Mouse (Mus musculus): ENCODE measurements around the gene Bcl11a. TPM values are rescaled to one million over a fixed set of nuclear protein-coding genes. Genes with fewer than 3 reads are reported as not detected.

Gene Bcl11a
- total and polyA plus RNA-seq, 2 experiments from 2014 or later, result 70.8 to 173 TPM

DNA sequence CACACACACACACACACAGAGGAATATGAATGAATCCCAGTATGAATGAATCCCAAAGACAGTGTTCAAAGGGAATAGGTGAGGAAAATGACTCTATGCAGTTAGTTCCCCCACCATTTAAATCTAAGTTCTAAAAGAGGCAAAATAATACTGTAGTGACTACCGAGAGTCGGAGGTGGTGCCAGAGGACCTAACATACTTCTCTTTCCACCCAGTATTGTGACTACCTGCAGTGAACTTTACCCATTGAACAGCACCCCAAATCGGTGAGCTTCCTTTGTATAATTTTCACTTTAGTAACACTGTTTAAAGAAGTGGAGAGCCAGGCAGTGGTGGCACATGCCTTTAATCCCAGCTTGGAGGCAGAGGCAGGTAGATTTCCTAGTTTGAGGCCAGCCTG, 121.7 kb downstream of the Bcl11a start:
- H3K4me2 ChIP-seq (ENCODE audit: low read depth), result no peak overlapping the region
- H3K36me3 ChIP-seq (ENCODE audit: insufficient read depth), result no peaks in the 10 kb centered on the region
- ATAC-seq (no peak), DNase-seq (no peak)
- H3K9ac ChIP-seq, result no peak overlapping the region
- H3K27ac ChIP-seq (ENCODE audit: low read depth, low read length), result no peak overlapping the region
- 97% methylated on average over 3 of the region's 3 CpGs for WGBS
- no peaks in the 10 kb centered on the region for H3K4me1 ChIP-seq (ENCODE audit: insufficient read depth)
- H3K27me3 ChIP-seq (ENCODE audit: insufficient read depth, low read length), result no peaks in the 10 kb centered on the region
- no peak overlapping the region for H3K4me3 ChIP-seq (ENCODE audit: low read depth, low read length)
- H3K9me3 ChIP-seq (ENCODE audit: low read length), result no peaks in the 10 kb centered on the region
- TF ChIP-seq CTCF (IDR thresholded peaks at IDR 0.05; ENCODE audit: low read depth), result no peak

DNA sequence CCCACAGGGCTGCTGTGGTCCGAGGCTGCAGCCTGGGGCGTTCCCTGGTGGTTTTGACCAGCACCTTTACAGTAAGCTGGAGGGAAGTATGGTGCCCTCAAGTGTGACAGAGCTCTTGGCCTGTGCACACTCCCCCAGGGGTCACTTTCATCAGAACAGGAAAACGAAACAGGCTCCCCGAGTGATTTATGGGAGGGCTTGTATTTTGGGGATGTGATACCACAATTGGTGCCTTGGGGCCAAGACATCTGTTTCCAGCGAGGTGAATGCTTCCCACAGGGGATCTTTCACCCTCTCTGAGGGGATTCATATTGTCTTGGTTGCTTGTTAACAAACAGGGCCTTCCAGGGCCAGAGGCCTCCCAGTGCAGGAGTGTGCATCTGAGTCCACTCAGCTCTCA, 122.5 kb downstream of the Bcl11a start:
- Histone ChIP-seq H3K27me3 (ENCODE audit: insufficient read depth, low read length) (no peaks in the 10 kb centered on the region), H3K9ac (no peak overlapping the region), H3K4me1 (ENCODE audit: insufficient read depth) (no peaks in the 10 kb centered on the region), H3K36me3 (ENCODE audit: insufficient read depth) (no peaks in the 10 kb centered on the region), H3K4me2 (ENCODE audit: low read depth) (no peak overlapping the region), H3K4me3 (ENCODE audit: low read depth, low read length) (no peak overlapping the region), H3K9me3 (ENCODE audit: low read length) (no peaks in the 10 kb centered on the region), H3K27ac (ENCODE audit: low read depth, low read length) (no peak overlapping the region)
- WGBS, result 79% methylated on average over 5 of the region's 5 CpGs
- TF ChIP-seq CTCF (IDR thresholded peaks at IDR 0.05; ENCODE audit: low read depth), result no peak
- DNase-seq, result no peak
- no peak for ATAC-seq

DNA sequence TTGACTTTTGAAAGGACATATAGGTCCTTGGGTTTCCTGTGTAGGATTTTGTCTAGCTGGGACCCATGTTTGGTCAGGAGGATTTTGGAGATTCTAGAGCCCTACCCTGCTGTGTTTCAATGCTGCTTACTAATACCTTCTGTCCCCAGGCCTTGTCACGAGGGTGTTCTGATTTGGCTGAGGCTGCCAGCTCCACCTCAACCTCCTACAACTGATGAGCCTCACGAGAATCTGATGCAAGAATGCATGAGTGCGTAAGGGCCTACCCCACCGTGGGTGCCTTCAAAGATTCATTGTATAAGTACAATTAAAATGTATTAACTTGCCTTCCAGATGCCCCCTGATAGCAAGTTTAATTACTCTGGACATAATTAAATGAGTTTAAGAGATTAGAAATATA, 123.4 kb downstream of the Bcl11a start:
- Histone ChIP-seq H3K36me3 (ENCODE audit: insufficient read depth) (no peaks in the 10 kb centered on the region), H3K9ac (no peak overlapping the region), H3K4me2 (ENCODE audit: low read depth) (no peak overlapping the region), H3K4me1 (ENCODE audit: insufficient read depth) (no peaks in the 10 kb centered on the region), H3K4me3 (ENCODE audit: low read depth, low read length) (no peak overlapping the region), H3K9me3 (ENCODE audit: low read length) (no peaks in the 10 kb centered on the region), H3K27ac (ENCODE audit: low read depth, low read length) (no peak overlapping the region), H3K27me3 (ENCODE audit: insufficient read depth, low read length) (no peaks in the 10 kb centered on the region)
- TF ChIP-seq CTCF (IDR thresholded peaks at IDR 0.05; ENCODE audit: low read depth), result no peak
- no peak for DNase-seq
- no peak for ATAC-seq
- WGBS, result 69% methylated on average over 4 of the region's 4 CpGs

DNA sequence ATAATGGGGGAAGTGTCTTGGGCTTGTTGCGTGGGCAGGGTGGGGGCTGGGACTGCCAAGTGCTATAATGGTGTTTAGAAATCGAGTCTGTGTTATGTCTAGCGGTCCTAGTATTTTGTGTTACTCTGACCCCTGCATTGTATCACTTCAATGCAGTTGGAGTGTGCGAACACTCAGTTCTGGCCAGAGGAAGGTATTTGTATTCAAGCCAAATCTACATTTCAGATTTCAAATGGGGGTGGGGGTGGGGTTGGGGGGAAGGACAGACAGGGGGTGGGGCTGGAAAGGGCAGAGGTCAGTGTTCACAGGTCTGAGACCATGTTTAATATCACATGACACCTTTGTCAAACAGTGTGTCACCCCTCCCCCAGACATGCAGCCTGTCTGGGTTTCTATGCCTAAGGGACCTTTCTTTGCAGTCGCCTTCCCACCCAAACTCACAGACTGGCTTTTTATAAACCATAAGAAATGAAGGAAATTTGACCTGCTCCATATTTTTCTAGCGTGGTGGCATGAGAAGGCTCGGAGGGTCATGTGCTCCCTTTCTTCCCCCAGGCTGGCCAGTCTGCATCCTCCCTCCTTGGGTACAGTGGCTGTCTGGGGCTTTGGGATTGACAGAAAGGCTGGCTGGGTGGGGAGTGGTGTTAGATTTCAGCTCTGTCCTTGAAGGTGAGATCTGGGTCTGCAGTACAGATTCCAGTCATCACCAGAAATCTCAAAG, 124.9 kb downstream of the Bcl11a start:
- H3K4me3 ChIP-seq (ENCODE audit: low read depth, low read length), result no peak overlapping the region
- DNase-seq, result no peak
- ATAC-seq, result no peak
- H3K9me3 ChIP-seq (ENCODE audit: low read length), result no peaks in the 10 kb centered on the region
- no peaks in the 10 kb centered on the region for H3K4me1 ChIP-seq (ENCODE audit: insufficient read depth)
- no peak for TF ChIP-seq CTCF (IDR thresholded peaks at IDR 0.05; ENCODE audit: low read depth)
- no peak overlapping the region for H3K4me2 ChIP-seq (ENCODE audit: low read depth)
- no peak overlapping the region for H3K9ac ChIP-seq
- H3K36me3 ChIP-seq (ENCODE audit: insufficient read depth), result no peaks in the 10 kb centered on the region
- no peaks in the 10 kb centered on the region for H3K27me3 ChIP-seq (ENCODE audit: insufficient read depth, low read length)
- H3K27ac ChIP-seq (ENCODE audit: low read depth, low read length), result no peak overlapping the region
- 26% methylated on average over 7 of the region's 7 CpGs for WGBS

DNA sequence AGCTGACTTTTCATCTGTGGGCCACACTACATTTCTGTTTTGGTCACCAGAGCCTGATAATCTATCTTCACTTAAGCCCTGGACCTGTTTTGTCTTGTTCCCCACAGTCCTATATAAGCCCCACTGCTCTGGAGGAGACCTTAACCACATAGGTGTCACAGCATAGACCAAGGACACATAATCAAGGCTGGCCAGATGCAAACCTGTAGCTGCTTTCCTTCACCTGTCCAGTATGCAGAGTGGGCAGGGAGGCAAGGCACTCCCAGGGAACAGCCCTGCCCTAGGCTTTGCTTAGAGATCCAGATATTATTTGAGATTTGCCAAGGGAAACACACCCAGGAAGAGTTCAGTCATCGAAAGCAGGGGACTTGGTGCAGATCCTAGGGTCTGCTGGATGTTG, 125.6 kb downstream of the Bcl11a start:
- ATAC-seq (no peak), DNase-seq (no peak)
- no peaks in the 10 kb centered on the region for H3K36me3 ChIP-seq (ENCODE audit: insufficient read depth)
- H3K4me2 ChIP-seq (ENCODE audit: low read depth), result no peak overlapping the region
- H3K4me3 ChIP-seq (ENCODE audit: low read depth, low read length), result no peak overlapping the region
- H3K4me1 ChIP-seq (ENCODE audit: insufficient read depth), result no peaks in the 10 kb centered on the region
- no peak for TF ChIP-seq CTCF (IDR thresholded peaks at IDR 0.05; ENCODE audit: low read depth)
- 100% methylated on average over 1 of the region's 1 CpGs for WGBS
- H3K27ac ChIP-seq (ENCODE audit: low read depth, low read length), result no peak overlapping the region
- no peaks in the 10 kb centered on the region for H3K27me3 ChIP-seq (ENCODE audit: insufficient read depth, low read length)
- H3K9me3 ChIP-seq (ENCODE audit: low read length), result no peaks in the 10 kb centered on the region
- H3K9ac ChIP-seq, result no peak overlapping the region

DNA sequence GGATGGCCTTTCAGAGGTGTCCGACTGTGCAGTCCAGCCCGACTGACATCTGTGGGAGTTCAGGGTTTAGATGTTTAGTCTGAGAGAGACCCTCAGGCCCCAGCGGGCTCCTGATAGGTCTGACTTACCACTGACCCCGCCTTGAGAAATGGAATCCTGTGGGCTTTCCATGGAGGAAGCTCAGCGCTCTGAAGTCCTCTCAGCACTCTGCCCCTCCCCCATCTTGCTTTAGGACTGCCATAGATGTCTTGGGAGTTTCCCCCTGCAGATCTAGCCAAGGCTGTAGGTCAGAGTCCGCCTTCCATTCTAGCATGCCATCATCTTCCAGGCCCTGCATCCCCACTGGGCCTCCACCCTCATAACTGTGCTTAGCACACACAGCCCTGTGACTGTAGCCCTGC, 131.1 kb downstream of the Bcl11a start:
- H3K36me3 ChIP-seq (ENCODE audit: insufficient read depth), result no peaks in the 10 kb centered on the region
- WGBS, result 68% methylated on average over 6 of the region's 6 CpGs
- no peak for TF ChIP-seq CTCF (IDR thresholded peaks at IDR 0.05; ENCODE audit: low read depth)
- DNase-seq (no peak), ATAC-seq (no peak)
- H3K27ac ChIP-seq (ENCODE audit: low read depth, low read length), result no peak overlapping the region
- no peak overlapping the region for H3K9ac ChIP-seq
- no peak overlapping the region for H3K4me3 ChIP-seq (ENCODE audit: low read depth, low read length)
- H3K9me3 ChIP-seq (ENCODE audit: low read length), result no peaks in the 10 kb centered on the region
- H3K4me2 ChIP-seq (ENCODE audit: low read depth), result no peak overlapping the region
- H3K4me1 ChIP-seq (ENCODE audit: insufficient read depth), result no peaks in the 10 kb centered on the region
- H3K27me3 ChIP-seq (ENCODE audit: insufficient read depth, low read length), result no peaks in the 10 kb centered on the region

DNA sequence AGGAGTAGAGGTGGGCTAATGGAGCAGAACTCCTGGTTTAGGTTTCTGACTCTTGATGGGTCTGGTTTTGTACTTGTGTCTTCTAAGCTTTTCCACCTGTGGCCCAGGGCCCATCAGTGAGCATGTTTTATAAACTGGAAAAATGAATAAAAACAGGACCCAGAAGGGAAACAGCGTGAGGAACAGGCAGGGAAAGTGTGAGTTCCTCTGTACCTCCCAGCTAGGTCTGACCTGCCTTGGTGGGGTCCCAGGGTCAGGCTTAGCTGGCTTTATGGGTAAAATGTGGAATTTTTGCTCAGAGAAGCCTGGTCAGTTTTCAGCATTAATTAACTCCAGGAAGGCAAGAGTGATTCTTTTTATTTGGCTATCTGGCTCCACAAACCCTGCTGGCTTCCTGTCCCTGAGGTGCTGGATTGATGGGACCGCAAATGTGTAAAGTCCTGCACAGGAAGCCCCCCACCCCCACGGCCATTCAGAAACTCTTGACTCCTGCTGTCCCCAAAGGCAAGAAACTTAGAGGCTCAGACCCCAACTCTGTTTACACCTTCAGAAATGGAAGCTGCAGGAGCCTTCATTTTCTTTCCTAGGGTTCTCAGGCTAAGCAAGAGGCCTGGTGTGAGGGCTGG, 136.8 kb downstream of the Bcl11a start:
- Histone ChIP-seq H3K4me2 (ENCODE audit: low read depth) (no peak overlapping the region), H3K36me3 (ENCODE audit: insufficient read depth) (no peaks in the 10 kb centered on the region), H3K4me3 (ENCODE audit: low read depth, low read length) (no peak overlapping the region), H3K27ac (ENCODE audit: low read depth, low read length) (no peak overlapping the region), H3K9me3 (ENCODE audit: low read length) (no peaks in the 10 kb centered on the region), H3K4me1 (ENCODE audit: insufficient read depth) (no peaks in the 10 kb centered on the region), H3K9ac (no peak overlapping the region), H3K27me3 (ENCODE audit: insufficient read depth, low read length) (no peaks in the 10 kb centered on the region)
- no peak for TF ChIP-seq CTCF (IDR thresholded peaks at IDR 0.05; ENCODE audit: low read depth)
- ATAC-seq, result no peak
- WGBS, result 89% methylated on average over 3 of the region's 3 CpGs
- no peak for DNase-seq

Data from forebrain, postnatal 0 days (tissue).